Mouse (Mus musculus) kidney, adult 2 months (tissue): ENCODE measurements around the gene Pla2r1.

Experiments
- CTCF ChIP-seq: fragments of 200-500 bp; conservative IDR thresholded peaks from 2 replicates; pipeline ENCODE4 v1.5.1; 2011; ENCODE audit warnings: low read depth, mild to moderate bottlenecking, control low read depth, low read length, moderate library complexity, mixed read lengths; ENCODE audit not compliant: insufficient read depth, insufficient read length
- POLR2A ChIP-seq: fragments of 200-500 bp; IDR thresholded peaks from one replicate; pipeline ENCODE4 v1.6.1; 2011; ENCODE audit warnings: low read depth, low read length, control low read depth

- no peak for TF ChIP-seq CTCF
- no peak for TF ChIP-seq POLR2A
Measured at GRCm38 (mm10) chr2:60404763-60405162, 148.3 kb downstream of the Pla2r1 start.
